Mouse (Mus musculus): Measurements from ENCODE around the gene Bcl2l2. TPM values are rescaled to one million over a fixed set of nuclear protein-coding genes. Genes with fewer than 3 reads are reported as not detected.

The Bcl2l2 gene
- polyA plus RNA-seq, 1 experiment from 2014 or later, result 3.2 TPM

GRCm38 (mm10) chr14:54877048-54877715 lies 6.0 kb upstream of the Bcl2l2 start, which contains the start of gene Ppp1r3e:
TSS of gene Ppp1r3e (minus strand) at chr14:54877550.
- no peaks in the 10 kb centered on the region for H3K9me3 ChIP-seq (ENCODE audit: control insufficient read depth, low read length)
- H3K4me2 ChIP-seq (ENCODE audit: low read depth, low read length, severe bottlenecking), result peak within 1 kb of the TSS; percentile 98
- H3K4me1 ChIP-seq (replicated peaks; ENCODE audit: control insufficient read depth, insufficient read depth, low read length), result peaks cover 5% of the 10 kb centered on the region
- H3K36me3 ChIP-seq (ENCODE audit: control insufficient read depth, insufficient read depth, low read length), result no peaks in the 10 kb centered on the region
- peak within 1 kb of the TSS; percentile 50; the same call in 1 of the 2 replicates for H3K27ac ChIP-seq (ENCODE audit: low read depth, low read length)
- peaks cover 2% of the 10 kb centered on the region; the same call in 1 of the 2 replicates for H3K27me3 ChIP-seq (ENCODE audit: control insufficient read depth, insufficient read depth, low read length)
- ATAC-seq (replicated peaks; ENCODE audit: low FRiP score), result peak; percentile 80
- DNase-seq (ENCODE audit: low spot score), result peak; percentile 82
- under 1% methylated on average over 61 of the region's 61 CpGs for WGBS
- H3K4me3 ChIP-seq (ENCODE audit: low read depth, low read length), result peak within 1 kb of the TSS; percentile 69
- peak within 1 kb of the TSS; percentile 88 for H3K9ac ChIP-seq (ENCODE audit: low read length)

GRCm38 (mm10) chr14:54884022-54884712 lies 990 bp downstream of the Bcl2l2 start:
- Histone ChIP-seq H3K4me2 (ENCODE audit: low read depth, low read length, severe bottlenecking) (peak overlapping the region; percentile 80), H3K9me3 (ENCODE audit: control insufficient read depth, low read length) (no peaks in the 10 kb centered on the region), H3K4me3 (ENCODE audit: low read depth, low read length) (peak overlapping the region; percentile 60), H3K27me3 (ENCODE audit: control insufficient read depth, insufficient read depth, low read length) (no peaks in the 10 kb centered on the region), H3K9ac (ENCODE audit: low read length) (peak overlapping the region; percentile 82), H3K27ac (ENCODE audit: low read depth, low read length) (peak overlapping the region; percentile 72), H3K4me1 (replicated peaks; ENCODE audit: control insufficient read depth, insufficient read depth, low read length) (peaks cover 11% of the 10 kb centered on the region; the same call in 1 of the 2 replicates), H3K36me3 (ENCODE audit: control insufficient read depth, insufficient read depth, low read length) (no peaks in the 10 kb centered on the region)
- WGBS, result 34% methylated on average over 21 of the region's 21 CpGs
- ATAC-seq (replicated peaks; ENCODE audit: low FRiP score) (no peak), DNase-seq (ENCODE audit: low spot score) (no peak)

DNA sequence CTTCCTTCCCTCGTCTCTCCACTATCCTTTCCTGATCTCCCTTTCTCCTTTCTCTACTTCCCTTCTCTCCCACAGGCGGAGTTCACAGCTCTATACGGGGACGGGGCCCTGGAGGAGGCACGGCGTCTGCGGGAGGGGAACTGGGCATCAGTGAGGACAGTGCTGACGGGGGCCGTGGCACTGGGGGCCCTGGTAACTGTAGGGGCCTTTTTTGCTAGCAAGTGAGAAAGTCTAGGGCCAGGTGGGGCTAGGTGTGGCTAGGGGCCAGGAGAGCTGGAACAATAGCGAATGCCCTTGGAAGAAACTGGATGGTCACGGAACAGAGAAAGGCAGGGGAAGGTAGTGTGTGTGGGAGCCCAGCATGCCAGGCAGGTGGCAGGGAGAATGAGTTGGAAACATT lies 2.1 kb downstream of the Bcl2l2 start:
- H3K4me1 ChIP-seq (replicated peaks; ENCODE audit: control insufficient read depth, insufficient read depth, low read length), result peaks cover 11% of the 10 kb centered on the region; the same call in 1 of the 2 replicates
- H3K4me3 ChIP-seq (ENCODE audit: low read depth, low read length), result no peak overlapping the region
- H3K9me3 ChIP-seq (ENCODE audit: control insufficient read depth, low read length), result no peaks in the 10 kb centered on the region
- ATAC-seq (replicated peaks; ENCODE audit: low FRiP score), result no peak
- H3K9ac ChIP-seq (ENCODE audit: low read length), result no peak overlapping the region
- no peak for DNase-seq (ENCODE audit: low spot score)
- WGBS, result 93% methylated on average over 11 of the region's 11 CpGs
- no peak overlapping the region for H3K4me2 ChIP-seq (ENCODE audit: low read depth, low read length, severe bottlenecking)
- no peaks in the 10 kb centered on the region for H3K36me3 ChIP-seq (ENCODE audit: control insufficient read depth, insufficient read depth, low read length)
- no peaks in the 10 kb centered on the region for H3K27me3 ChIP-seq (ENCODE audit: control insufficient read depth, insufficient read depth, low read length)
- H3K27ac ChIP-seq (ENCODE audit: low read depth, low read length), result no peak overlapping the region

GRCm38 (mm10) chr14:54892200-54892599 lies 9.0 kb downstream of the Bcl2l2 start, which contains the start of gene Pabpn1:
TSS of gene Pabpn1 (plus strand) at chr14:54892500.
- Histone ChIP-seq H3K27me3 (ENCODE audit: control insufficient read depth, insufficient read depth, low read length) (no peaks in the 10 kb centered on the region), H3K4me1 (replicated peaks; ENCODE audit: control insufficient read depth, insufficient read depth, low read length) (peaks cover 7% of the 10 kb centered on the region), H3K36me3 (ENCODE audit: control insufficient read depth, insufficient read depth, low read length) (peaks cover 7% of the 10 kb centered on the region), H3K27ac (ENCODE audit: low read depth, low read length) (peak within 1 kb of the TSS; percentile 69; the same call in 1 of the 2 replicates), H3K9ac (ENCODE audit: low read length) (peak within 1 kb of the TSS; percentile 52), H3K9me3 (ENCODE audit: control insufficient read depth, low read length) (no peaks in the 10 kb centered on the region), H3K4me3 (ENCODE audit: low read depth, low read length) (peak within 1 kb of the TSS; percentile 99), H3K4me2 (ENCODE audit: low read depth, low read length, severe bottlenecking) (peak within 1 kb of the TSS; percentile 53)
- ATAC-seq (replicated peaks; ENCODE audit: low FRiP score) (no peak), DNase-seq (ENCODE audit: low spot score) (no peak)
- 93% methylated on average over 3 of the region's 3 CpGs for WGBS

DNA sequence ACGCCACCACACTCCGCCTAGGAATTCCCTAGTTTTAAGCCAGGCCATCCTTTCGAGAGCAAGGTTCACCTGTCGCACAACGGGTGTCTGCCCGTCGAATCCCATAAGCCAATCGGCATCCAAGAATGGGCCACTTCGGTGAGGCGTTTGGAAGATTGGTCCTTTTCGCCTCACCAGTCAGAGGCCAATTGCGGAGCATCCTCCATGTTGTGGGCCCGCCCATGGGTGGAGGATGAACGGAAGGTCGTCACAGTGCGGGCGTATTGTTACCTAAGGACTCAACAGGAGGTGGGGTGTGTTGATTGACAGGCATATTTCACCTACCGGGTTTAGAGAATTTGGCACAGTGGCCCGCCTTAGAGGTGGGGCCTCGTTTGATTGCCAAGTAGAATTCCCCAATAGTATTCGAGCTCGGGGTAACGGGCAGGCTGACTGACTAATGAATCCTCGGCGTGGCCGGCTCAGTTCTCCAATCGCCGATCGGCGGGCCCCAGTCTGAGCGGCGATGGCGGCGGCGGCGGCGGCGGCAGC lies 10.5 kb downstream of the Bcl2l2 start:
- under 1% methylated on average over 38 of the region's 38 CpGs for WGBS
- H3K36me3 ChIP-seq (ENCODE audit: control insufficient read depth, insufficient read depth, low read length), result peaks cover 8% of the 10 kb centered on the region
- peaks cover 7% of the 10 kb centered on the region for H3K4me1 ChIP-seq (replicated peaks; ENCODE audit: control insufficient read depth, insufficient read depth, low read length)

DNA sequence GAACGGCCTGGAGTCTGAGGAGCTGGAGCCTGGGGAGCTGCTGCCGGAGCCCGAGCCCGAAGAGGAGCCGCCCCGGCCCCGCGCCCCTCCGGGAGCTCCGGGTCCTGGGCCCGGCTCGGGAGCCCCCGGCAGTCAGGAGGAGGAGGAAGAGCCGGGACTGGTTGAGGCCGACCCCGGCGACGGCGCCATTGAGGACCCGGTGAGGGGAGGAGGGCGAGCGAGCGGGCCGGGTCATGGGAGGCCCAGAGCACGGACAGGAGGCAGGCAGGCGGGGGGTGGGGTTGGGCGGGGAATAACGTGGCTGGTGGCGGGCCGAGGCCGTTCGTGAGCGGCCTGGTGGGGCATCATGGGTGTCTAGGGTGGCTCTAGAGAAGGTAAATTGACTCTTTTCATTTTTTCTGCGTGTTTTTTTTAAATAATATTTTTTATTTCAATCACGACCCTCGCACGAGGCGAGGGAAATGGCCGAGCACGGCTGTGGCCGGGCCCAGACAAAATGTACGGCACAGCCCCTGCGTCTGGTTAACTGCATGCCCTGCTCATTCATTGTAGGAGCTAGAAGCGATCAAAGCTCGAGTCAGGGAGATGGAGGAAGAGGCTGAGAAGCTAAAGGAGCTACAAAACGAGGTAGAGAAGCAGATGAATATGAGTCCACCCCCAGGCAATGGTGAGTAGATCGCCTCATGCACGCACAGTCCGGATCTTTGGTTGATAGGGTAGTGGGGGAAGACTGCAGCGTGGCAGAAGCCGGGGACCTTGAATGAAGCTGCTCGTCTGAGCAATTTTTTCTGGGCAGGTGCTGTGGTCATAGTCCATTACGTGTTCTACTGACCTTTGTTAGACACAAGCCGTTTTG lies 11.3 kb downstream of the Bcl2l2 start:
- ATAC-seq (replicated peaks; ENCODE audit: low FRiP score) (peak; percentile 67), DNase-seq (ENCODE audit: low spot score) (peak; percentile 86)
- Histone ChIP-seq H3K27me3 (ENCODE audit: control insufficient read depth, insufficient read depth, low read length) (no peaks in the 10 kb centered on the region), H3K4me1 (replicated peaks; ENCODE audit: control insufficient read depth, insufficient read depth, low read length) (peaks cover 7% of the 10 kb centered on the region), H3K9ac (ENCODE audit: low read length) (peak overlapping the region; percentile 99), H3K36me3 (ENCODE audit: control insufficient read depth, insufficient read depth, low read length) (peaks cover 8% of the 10 kb centered on the region), H3K9me3 (ENCODE audit: control insufficient read depth, low read length) (no peaks in the 10 kb centered on the region), H3K4me2 (ENCODE audit: low read depth, low read length, severe bottlenecking) (peak overlapping the region; percentile 79), H3K27ac (ENCODE audit: low read depth, low read length) (peak overlapping the region; percentile 92), H3K4me3 (ENCODE audit: low read depth, low read length) (peak overlapping the region; percentile 99)
- under 1% methylated on average over 54 of the region's 54 CpGs for WGBS

More for the DNA sequence above, 10.5 kb downstream of the Bcl2l2 start:
- peak; percentile 98 for ATAC-seq (replicated peaks; ENCODE audit: low FRiP score)
- Histone ChIP-seq H3K4me3 (ENCODE audit: low read depth, low read length) (peak overlapping the region; percentile 99), H3K9me3 (ENCODE audit: control insufficient read depth, low read length) (no peaks in the 10 kb centered on the region), H3K4me2 (ENCODE audit: low read depth, low read length, severe bottlenecking) (peak overlapping the region; percentile 53), H3K27me3 (ENCODE audit: control insufficient read depth, insufficient read depth, low read length) (no peaks in the 10 kb centered on the region), H3K27ac (ENCODE audit: low read depth, low read length) (peak overlapping the region; percentile 92), H3K9ac (ENCODE audit: low read length) (peak overlapping the region; percentile 99)
- DNase-seq (ENCODE audit: low spot score), result peak; percentile 97

GRCm38 (mm10) chr14:54897445-54897844 lies 14.3 kb downstream of the Bcl2l2 start:
- Histone ChIP-seq H3K4me2 (ENCODE audit: low read depth, low read length, severe bottlenecking) (no peak overlapping the region), H3K4me1 (replicated peaks; ENCODE audit: control insufficient read depth, insufficient read depth, low read length) (peaks cover 7% of the 10 kb centered on the region), H3K27me3 (ENCODE audit: control insufficient read depth, insufficient read depth, low read length) (no peaks in the 10 kb centered on the region), H3K9me3 (ENCODE audit: control insufficient read depth, low read length) (no peaks in the 10 kb centered on the region), H3K4me3 (ENCODE audit: low read depth, low read length) (no peak overlapping the region), H3K36me3 (ENCODE audit: control insufficient read depth, insufficient read depth, low read length) (peaks cover 8% of the 10 kb centered on the region), H3K9ac (ENCODE audit: low read length) (no peak overlapping the region), H3K27ac (ENCODE audit: low read depth, low read length) (no peak overlapping the region)
- ATAC-seq (replicated peaks; ENCODE audit: low FRiP score) (no peak), DNase-seq (ENCODE audit: low spot score) (no peak)
- 65% methylated on average over 2 of the region's 2 CpGs for WGBS

- whole genome bisulfite sequencing, result under 1% methylated on average over 3 of the region's 3 CpGs
- DNase-seq (ENCODE audit: low spot score), result peak; percentile 72
- peaks cover 8% of the 10 kb centered on the region for H3K36me3 ChIP-seq (ENCODE audit: control insufficient read depth, insufficient read depth, low read length)
Observed at GRCm38 (mm10) chr14:54900383-54900782, 17.2 kb downstream of the Bcl2l2 start.

More at GRCm38 (mm10) chr14:54900383-54900782, 17.2 kb downstream of the Bcl2l2 start:
- Histone ChIP-seq H3K27me3 (ENCODE audit: control insufficient read depth, insufficient read depth, low read length) (no peaks in the 10 kb centered on the region), H3K9ac (ENCODE audit: low read length) (no peak overlapping the region), H3K4me3 (ENCODE audit: low read depth, low read length) (no peak overlapping the region), H3K4me1 (replicated peaks; ENCODE audit: control insufficient read depth, insufficient read depth, low read length) (peaks cover 5% of the 10 kb centered on the region), H3K4me2 (ENCODE audit: low read depth, low read length, severe bottlenecking) (no peak overlapping the region), H3K27ac (ENCODE audit: low read depth, low read length) (no peak overlapping the region), H3K9me3 (ENCODE audit: control insufficient read depth, low read length) (no peaks in the 10 kb centered on the region)
- peak; percentile 64 for ATAC-seq (replicated peaks; ENCODE audit: low FRiP score)

All from forebrain, embryonic 11.5 days (tissue).